Mouse (Mus musculus) CH12.LX (cell line): ENCODE measurements around the gene Tbc1d22b. TPM values are rescaled to one million over a fixed set of nuclear protein-coding genes. Genes with fewer than 3 reads are reported as not detected.

Experiments
- DNase-seq: peaks from one replicate; pipeline ENCODE4 v3.0.0-alpha.2; 2013; ENCODE audit errors: extremely low read depth
- H3K27ac ChIP-seq: 2 replicates; pipeline ENCODE4 v1.5.1; 2012; ENCODE audit warnings: low read depth, mild to moderate bottlenecking, control low read depth, moderate library complexity; ENCODE audit not compliant: insufficient read depth
- H3K27me3 ChIP-seq: replicated peaks from 2 replicates; pipeline ENCODE3; 2012; ENCODE audit warnings: inconsistent platforms
- H3K36me3 ChIP-seq, 2 experiments: replicated peaks in 1 of 2; 2 replicates each; pipeline versions ENCODE3 to v1.6.1; 2012; ENCODE audit warnings: inconsistent platforms in 1 of 2, low read length in 1 of 2, mild to moderate bottlenecking in 1 of 2, mixed read lengths in 1 of 2, moderate library complexity in 1 of 2; ENCODE audit not compliant: control insufficient read depth in 1 of 2, insufficient read depth in 1 of 2
- H3K4me1 ChIP-seq, 2 experiments: 2 replicates each; pipeline ENCODE4 v1.6.1; 2012; ENCODE audit warnings: inconsistent platforms in 1 of 2, moderate library complexity in 1 of 2; ENCODE audit not compliant: insufficient read depth in 2 of 2, control insufficient read depth in 1 of 2
- H3K4me2 ChIP-seq: 2 replicates; pipeline ENCODE4 v1.6.1; 2012; ENCODE audit warnings: low read depth, mild to moderate bottlenecking, control low read depth; ENCODE audit not compliant: poor library complexity, insufficient read depth, severe bottlenecking
- H3K4me3 ChIP-seq, 3 experiments: fragments of 150-350 bp in 1 of 3; sonication (generic) in 1 of 3; replicated peaks in 1 of 3; 2 replicates each; pipeline versions ENCODE3 to v1.5.1; 2011 to 2012; ENCODE audit warnings: low read depth in 2 of 3, low read length in 2 of 3, mild to moderate bottlenecking in 2 of 3, moderate library complexity in 2 of 3, control low read depth in 1 of 3, improper control_type of control experiment in 1 of 3, inconsistent platforms in 1 of 3, mixed read lengths in 1 of 3; ENCODE audit not compliant: poor library complexity in 1 of 3
- H3K79me2 ChIP-seq: replicated peaks from 2 replicates; pipeline ENCODE4 v1.6.1; 2012; ENCODE audit warnings: mild to moderate bottlenecking, moderate library complexity; ENCODE audit not compliant: control insufficient read depth, poor library complexity, insufficient read depth, severe bottlenecking; ENCODE audit errors: extremely low read depth
- H3K9ac ChIP-seq: 2 replicates; pipeline ENCODE4 v1.6.1; 2012; ENCODE audit warnings: low read depth, mild to moderate bottlenecking, control low read depth, moderate library complexity; ENCODE audit not compliant: insufficient read depth
- H3K9me3 ChIP-seq: replicated peaks from 2 replicates; pipeline ENCODE3; 2012; ENCODE audit warnings: low read length, inconsistent platforms, mixed read lengths
- CTCF ChIP-seq, 2 experiments: IDR thresholded peaks in 1 of 2; conservative IDR thresholded peaks in 1 of 2; 2 replicates each; pipeline ENCODE4 v1.5.1; 2011 to 2012; ENCODE audit warnings: low read depth in 2 of 2, low read length in 2 of 2, improper control_type of control experiment in 1 of 2, inconsistent platforms in 1 of 2, mild to moderate bottlenecking in 1 of 2, moderate library complexity in 1 of 2
- EP300 ChIP-seq: IDR thresholded peaks from 2 replicates; pipeline ENCODE4 v1.6.1; 2011; ENCODE audit warnings: low read length, improper control_type of control experiment
- GABPA ChIP-seq: IDR thresholded peaks from 2 replicates; pipeline ENCODE4 v1.6.1; 2012; ENCODE audit warnings: low read depth, low read length, improper control_type of control experiment, inconsistent platforms; ENCODE audit not compliant: insufficient replicate concordance
- HCFC1 ChIP-seq: IDR thresholded peaks from 2 replicates; pipeline ENCODE4 v1.6.1; 2012; ENCODE audit warnings: low read depth, mild to moderate bottlenecking, inconsistent platforms, low read length, improper control_type of control experiment
- IRF4 ChIP-seq: IDR thresholded peaks from 2 replicates; pipeline ENCODE4 v1.6.1; 2014; ENCODE audit warnings: low read depth, mild to moderate bottlenecking, inconsistent platforms, low read length, improper control_type of control experiment
- JUN ChIP-seq: IDR thresholded peaks from 2 replicates; pipeline ENCODE4 v1.6.1; 2011; ENCODE audit warnings: low read depth, mild to moderate bottlenecking, low read length, improper control_type of control experiment, moderate library complexity; ENCODE audit not compliant: insufficient read depth
- KAT2A ChIP-seq: IDR thresholded peaks from 2 replicates; pipeline ENCODE4 v1.6.1; 2012; ENCODE audit warnings: low read length, improper control_type of control experiment, inconsistent platforms; ENCODE audit not compliant: insufficient replicate concordance
- MAFK ChIP-seq: IDR thresholded peaks from 2 replicates; pipeline ENCODE4 v1.6.1; 2011; ENCODE audit warnings: low read length, improper control_type of control experiment; ENCODE audit not compliant: insufficient replicate concordance
- MEF2A ChIP-seq: IDR thresholded peaks from 2 replicates; pipeline ENCODE4 v1.6.1; 2014; ENCODE audit warnings: low read depth, mild to moderate bottlenecking, inconsistent platforms, low read length, improper control_type of control experiment, borderline replicate concordance
- MXI1 ChIP-seq: IDR thresholded peaks from 2 replicates; pipeline ENCODE4 v1.6.1; 2011; ENCODE audit warnings: mild to moderate bottlenecking, low read depth, low read length, improper control_type of control experiment
- POLR2AphosphoS2 ChIP-seq: IDR thresholded peaks from 2 replicates; pipeline ENCODE4 v1.6.1; 2011; ENCODE audit warnings: low read depth, low read length, improper control_type of control experiment
- UBTF ChIP-seq: IDR thresholded peaks from 2 replicates; pipeline ENCODE4 v1.6.1; 2012; ENCODE audit warnings: low read depth, mild to moderate bottlenecking, inconsistent platforms, low read length, improper control_type of control experiment, moderate library complexity
- ZC3H11A ChIP-seq: IDR thresholded peaks from 2 replicates; pipeline ENCODE4 v1.6.1; 2012; ENCODE audit warnings: low read depth, mild to moderate bottlenecking, inconsistent platforms, low read length, improper control_type of control experiment
- ZMIZ1 ChIP-seq: IDR thresholded peaks from 2 replicates; pipeline ENCODE4 v1.6.1; 2012; ENCODE audit warnings: low read depth, mild to moderate bottlenecking, inconsistent platforms, low read length, improper control_type of control experiment
- ZNF384 ChIP-seq: IDR thresholded peaks from 2 replicates; pipeline ENCODE4 v1.6.1; 2012; ENCODE audit warnings: low read depth, low read length, improper control_type of control experiment, inconsistent platforms
- dilution Hi-C: fragments of 300-500 bp; cut with MboI; formaldehyde crosslinking; loops from 2 replicates; pipeline ENCODE4 v1.14.3; 2020; ENCODE audit warnings: low sequenced_read_pairs; ENCODE audit not compliant: extremely low pct_unique_long_range_greater_than_20kb, extremely low pct_ligation_motif_present
- in situ Hi-C: fragments of 300-500 bp; cut with MboI; formaldehyde crosslinking; loops from 3 replicates; pipeline ENCODE4 v1.14.3; 2019; ENCODE audit warnings: low sequenced_read_pairs, low pct_ligation_motif_present, low pct_unique_long_range_greater_than_20kb, mixed read lengths
- polyA plus RNA-seq: library from polyadenylated mRNA; unstranded; fragments of >175 nt; gene quantifications from 2 replicates; pipeline ENCODE4 v1.2.1, GENCODE M21; 2012; ENCODE audit warnings: low read depth; ENCODE audit not compliant: insufficient read length
- total RNA-seq, 2 experiments: library from RNA; depleted of rRNA; stranded (reverse); fragments of 300-350 nt in 1 of 2; fragments of >200 nt in 1 of 2; gene quantifications; 2 replicates each; pipeline ENCODE4 v1.2.3; 2012 to 2014

Gene Tbc1d22b
- total and polyA plus RNA-seq, 3 experiments: 3.8 to 17.3 (median 6.6) TPM

- Histone ChIP-seq H3K4me1 (0 out of 4 replicates have a peak, but pooled peaks cover 0 to 2% of the 10 kb centered on the region in 2 experiments), H3K36me3 (peaks cover 70 to 84% of the 10 kb centered on the region in 2 experiments), H3K79me2 (no peaks in the 10 kb centered on the region), H3K9me3 (no peaks in the 10 kb centered on the region), H3K4me2 (no peak overlapping the region), H3K27me3 (no peaks in the 10 kb centered on the region), H3K4me3 (no peak overlapping the region), H3K9ac (no peak overlapping the region), H3K27ac (no peak overlapping the region)
- in situ Hi-C loops (no loop called here), dilution Hi-C loops (no loop called here)
- no peak for TF ChIP-seq HCFC1
- no peak for TF ChIP-seq UBTF
- TF ChIP-seq ZC3H11A: no peak
- TF ChIP-seq ZNF384: no peak
- no peak for TF ChIP-seq MEF2A
- no peak for TF ChIP-seq GABPA
- no peak for TF ChIP-seq JUN
- no peak for TF ChIP-seq MAFK
- no peak for TF ChIP-seq CTCF (conservative IDR thresholded peaks at IDR 0.05 in 1 of 2, IDR thresholded peaks at IDR 0.05 in 1 of 2; ENCODE audit: low read depth in 2 of 2, low read length in 2 of 2)
- TF ChIP-seq POLR2AphosphoS2: no peak
- no peak for TF ChIP-seq KAT2A
- no peak for TF ChIP-seq EP300
- DNase-seq: no peak
These were observed 88.3 kb downstream of the Tbc1d22b start for GRCm38 (mm10) chr17:29637895-29638294.

- TF ChIP-seq GABPA (no peak), MXI1 (no peak), IRF4 (no peak), ZMIZ1 (no peak)
- in situ Hi-C loops: no loop called here
- peaks cover 0 to 18% of the 10 kb centered on the region in 2 experiments; a peak in 2 of 4 replicates for H3K4me1 ChIP-seq
- H3K79me2 ChIP-seq: no peaks in the 10 kb centered on the region
- H3K9me3 ChIP-seq: no peaks in the 10 kb centered on the region
- no peak overlapping the region for H3K9ac ChIP-seq
- H3K4me3 ChIP-seq: no peak overlapping the region
- H3K27me3 ChIP-seq: no peaks in the 10 kb centered on the region
- no peak for DNase-seq
- H3K36me3 ChIP-seq: peaks cover 50 to 67% of the 10 kb centered on the region in 2 experiments
- dilution Hi-C loops: no loop called here
- H3K4me2 ChIP-seq: no peak overlapping the region
- H3K27ac ChIP-seq: no peak overlapping the region
These were observed 91.4 kb downstream of the Tbc1d22b start for GRCm38 (mm10) chr17:29640971-29641370.
